Mouse (Mus musculus): ENCODE measurements at regions not wholly inside any gene's neighbourhood (a gene's known extent, or its start where the extent isn't known, plus 50 kb on each side); places are given as distances from the start of the nearest gene placed in this dataset.

GRCm38 (mm10) chr1:41831641-41832040 lies 863.9 kb upstream of the Pou3f3 start:
- no peak overlapping the region for H3K4me2 ChIP-seq
- no peak overlapping the region for H3K27ac ChIP-seq (ENCODE audit: low read depth)
- H3K9me3 ChIP-seq (ENCODE audit: low read depth, low read length), result no peaks in the 10 kb centered on the region
- ATAC-seq (ENCODE audit: insufficient read depth) (no peak), DNase-seq (no peak)
- H3K36me3 ChIP-seq (ENCODE audit: insufficient read depth), result no peaks in the 10 kb centered on the region
- no peak overlapping the region for H3K4me3 ChIP-seq (ENCODE audit: low read depth, low read length)
- no peak for TF ChIP-seq CTCF (IDR thresholded peaks at IDR 0.05; ENCODE audit: low read depth)
- H3K27me3 ChIP-seq (ENCODE audit: insufficient read depth, low read length), result no peaks in the 10 kb centered on the region
- H3K4me1 ChIP-seq (ENCODE audit: insufficient read depth), result no peaks in the 10 kb centered on the region
- WGBS, result 53% methylated on average over 2 of the region's 2 CpGs
- H3K9ac ChIP-seq, result no peak overlapping the region
